Mouse (Mus musculus) lung, postnatal 0 days (tissue): ENCODE data around the gene Bola1. TPM values are rescaled to one million over a fixed set of nuclear protein-coding genes. Genes with fewer than 3 reads are reported as not detected.
"Not testable (repeated sequence)": the region's sequence is repeated elsewhere in the genome, so short reads cannot be mapped to it uniquely, and the experiment has no call there.

Experiments used
- ATAC-seq: fragments of 200-750 bp; cut with Nextera tagmentation; 2 replicates; pipeline ENCODE4 v1.8.0; 2017; ENCODE audit warnings: moderate library complexity
- DNase-seq: peaks from one replicate; pipeline ENCODE4 v3.0.0-alpha.2; 2016; ENCODE audit warnings: low spot score
- H3K27ac ChIP-seq: fragments of 300-500 bp; sonication (generic); 2 replicates; pipeline ENCODE4 v1.5.1; 2014; ENCODE audit warnings: antibody characterized with exemption, mild to moderate bottlenecking, low read length, mixed read lengths
- H3K27me3 ChIP-seq: fragments of 300-500 bp; sonication (generic); replicated peaks from 2 replicates; pipeline ENCODE4 v1.6.1; 2014; ENCODE audit warnings: low read length, mixed read lengths; ENCODE audit not compliant: insufficient read depth
- H3K36me3 ChIP-seq: fragments of 300-500 bp; sonication (generic); 2 replicates; pipeline ENCODE4 v1.6.1; 2014; ENCODE audit warnings: low read length, mixed read lengths; ENCODE audit not compliant: insufficient read depth
- H3K4me1 ChIP-seq: fragments of 300-500 bp; sonication (generic); 2 replicates; pipeline ENCODE4 v1.6.1; 2014; ENCODE audit warnings: antibody characterized with exemption, low read depth, low read length, mixed read lengths; ENCODE audit not compliant: insufficient read depth
- H3K4me2 ChIP-seq: fragments of 300-500 bp; sonication (generic); replicated peaks from 2 replicates; pipeline ENCODE4 v1.6.1; 2014; ENCODE audit warnings: low read depth, mild to moderate bottlenecking, low read length, moderate library complexity, mixed read lengths
- H3K4me3 ChIP-seq: fragments of 300-500 bp; sonication (generic); 2 replicates; pipeline ENCODE4 v1.5.1; 2014; ENCODE audit warnings: low read depth, low read length
- H3K9ac ChIP-seq: fragments of 300-500 bp; sonication (generic); replicated peaks from 2 replicates; pipeline ENCODE4 v1.6.1; 2014; ENCODE audit warnings: low read depth, mild to moderate bottlenecking
- H3K9me3 ChIP-seq: fragments of 300-500 bp; sonication (generic); 2 replicates; pipeline ENCODE4 v1.6.1; 2016; ENCODE audit warnings: low read length, mixed read lengths
- CTCF ChIP-seq: IDR thresholded peaks from 2 replicates; pipeline ENCODE4 v1.5.1; 2016; ENCODE audit warnings: antibody characterized with exemption, mild to moderate bottlenecking
- EP300 ChIP-seq: IDR thresholded peaks from 2 replicates; pipeline ENCODE4 v1.6.1; 2016; ENCODE audit warnings: antibody characterized with exemption, mild to moderate bottlenecking, control low read depth
- WGBS: fragments of 180-500 bp; shearing (Covaris S2); extraction: QIAGEN DNeasy Blood & Tissue Kit; methylation state at CpG from one replicate; pipeline ENCODE4 v1.1.7; 2014; 5-methylcytosine and 5-hydroxymethylcytosine counted together
- polyA plus RNA-seq: library from polyadenylated mRNA; unstranded; fragments of >200 nt; fragmentation: Nextera tagmentation; extraction: Ambion mirVana; gene quantifications from 2 replicates; pipeline ENCODE4 v1.2.1, GENCODE M21; 2015

Bola1 gene
- polyA plus RNA-seq, 1 experiment from 2014 or later = 50.1 TPM

- H3K4me3 ChIP-seq = peak within 1 kb of the TSS; percentile 64
- peak within 1 kb of the TSS; percentile 98 for H3K27ac ChIP-seq
- DNase-seq (peak; percentile 98), ATAC-seq (peak; percentile 93)
- TF ChIP-seq EP300 = no peak; the same call in none of the 2 replicates
- 0 out of 2 replicates have a peak, but pooled peaks have one; percentile 20 for TF ChIP-seq CTCF
- no peaks in the 10 kb centered on the region for H3K9me3 ChIP-seq
- H3K27me3 ChIP-seq = no peaks in the 10 kb centered on the region
- no peaks in the 10 kb centered on the region for H3K36me3 ChIP-seq
- whole genome bisulfite sequencing = 1% methylated on average over 43 of the region's 43 CpGs
- H3K4me2 ChIP-seq = peak within 1 kb of the TSS; percentile 74
- H3K4me1 ChIP-seq = peaks cover 9% of the 10 kb centered on the region; the same call in 1 of the 2 replicates
- H3K9ac ChIP-seq = peak within 1 kb of the TSS; percentile 89
Observed at GRCm38 (mm10) chr3:96220765-96221639, 1.5 kb upstream of the Bola1 start, which contains the start of the genes Hist2h2ac and Hist2h2be. Gene Hist2h2ac, minus strand, starts transcription at chr3:96220880. Gene Hist2h2be, plus strand, starts transcription at chr3:96221119.

- peak; percentile 9 for ATAC-seq
- not testable (repeated sequence) for H3K27me3 ChIP-seq, DNase-seq, H3K36me3 ChIP-seq, H3K9me3 ChIP-seq, H3K4me1 ChIP-seq
- peak overlapping the region; percentile 89 for H3K9ac ChIP-seq
- H3K27ac ChIP-seq = peak overlapping the region; percentile 98
- H3K4me2 ChIP-seq = peak overlapping the region; percentile 74
- 1% methylated on average over 23 of the region's 47 CpGs for WGBS
- peak; percentile 6; the same call in 1 of the 2 replicates for TF ChIP-seq CTCF
- peak overlapping the region; percentile 64 for H3K4me3 ChIP-seq
Observed at GRCm38 (mm10) chr3:96220131-96220764, 739 bp upstream of the Bola1 start.

DNA sequence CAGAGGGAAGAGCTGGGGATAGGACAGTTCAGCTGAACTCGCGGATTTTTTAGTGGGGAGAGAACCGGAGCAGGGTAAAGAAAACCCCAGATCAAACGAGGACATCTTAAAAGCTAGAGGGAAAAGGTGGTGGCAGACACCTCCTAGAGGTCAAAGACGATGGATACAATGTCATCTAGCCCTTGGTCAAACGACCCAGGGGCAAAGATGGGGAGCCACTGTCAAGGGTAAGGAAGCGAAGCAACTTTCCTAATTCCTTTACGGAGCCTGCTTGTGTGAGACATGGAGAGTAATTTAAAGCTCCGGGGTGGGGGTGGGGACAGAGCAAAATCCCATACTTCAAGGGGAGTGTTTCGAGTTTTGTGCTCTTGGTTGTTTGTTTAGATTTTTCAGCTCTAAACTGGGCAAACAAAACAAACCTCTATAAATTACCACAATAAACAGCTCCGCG, 293 bp downstream of the Bola1 start:
- TF ChIP-seq EP300 = no peak
- peak; percentile 37 for TF ChIP-seq CTCF
- H3K9me3 ChIP-seq = no peaks in the 10 kb centered on the region
- H3K4me3 ChIP-seq = peak overlapping the region; percentile 64
- peak; percentile 50 for DNase-seq
- peaks cover 9% of the 10 kb centered on the region; the same call in 1 of the 2 replicates for H3K4me1 ChIP-seq
- no peaks in the 10 kb centered on the region for H3K36me3 ChIP-seq
- 0 out of 2 replicates have a peak, but pooled peaks have one; percentile 0 for ATAC-seq
- under 1% methylated on average over 12 of the region's 12 CpGs for WGBS
- H3K9ac ChIP-seq = peak overlapping the region; percentile 35
- peak overlapping the region; percentile 74 for H3K4me2 ChIP-seq
- H3K27ac ChIP-seq = peak overlapping the region; percentile 98
- no peaks in the 10 kb centered on the region for H3K27me3 ChIP-seq

GRCm38 (mm10) chr3:96209242-96209641, 10.3 kb downstream of the Bola1 start:
- ATAC-seq (no peak), DNase-seq (no peak)
- Histone ChIP-seq H3K4me3 (no peak overlapping the region), H3K27ac (no peak overlapping the region), H3K27me3 (no peaks in the 10 kb centered on the region), H3K9ac (no peak overlapping the region), H3K9me3 (no peaks in the 10 kb centered on the region), H3K4me2 (no peak overlapping the region), H3K36me3 (no peaks in the 10 kb centered on the region), H3K4me1 (no peaks in the 10 kb centered on the region)
- TF ChIP-seq EP300 = no peak
- peak; percentile 55 for TF ChIP-seq CTCF
- 23% methylated on average over 15 of the region's 15 CpGs for WGBS

DNA sequence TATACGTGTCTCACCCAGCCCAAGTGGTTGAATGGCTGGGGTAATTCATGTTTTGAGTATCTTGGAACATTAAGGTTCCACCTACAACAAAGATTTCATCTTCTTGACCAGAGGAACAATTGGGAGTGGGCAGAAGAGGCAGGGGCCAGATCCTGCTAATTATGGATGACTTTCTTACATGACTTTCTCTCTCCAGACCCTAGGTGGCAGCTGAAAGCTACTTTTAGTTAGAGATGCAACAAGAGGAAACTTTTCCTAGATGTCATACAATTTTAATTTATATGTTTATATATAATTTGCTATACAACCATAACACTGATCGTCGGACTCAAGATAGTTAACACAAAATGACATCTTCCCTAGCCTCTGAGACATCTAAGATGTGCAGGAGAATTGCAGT, 11.7 kb downstream of the Bola1 start:
- H3K4me1 ChIP-seq = no peaks in the 10 kb centered on the region
- H3K4me3 ChIP-seq = no peak overlapping the region
- DNase-seq = no peak
- no peak overlapping the region for H3K9ac ChIP-seq
- TF ChIP-seq CTCF = peak; percentile 32
- no peak for TF ChIP-seq EP300
- no peak overlapping the region for H3K27ac ChIP-seq
- ATAC-seq = no peak
- no peaks in the 10 kb centered on the region for H3K9me3 ChIP-seq
- H3K36me3 ChIP-seq = no peaks in the 10 kb centered on the region
- H3K27me3 ChIP-seq = no peaks in the 10 kb centered on the region
- H3K4me2 ChIP-seq = no peak overlapping the region
- 61% methylated on average over 3 of the region's 3 CpGs for WGBS

GRCm38 (mm10) chr3:96199731-96200130, 19.8 kb downstream of the Bola1 start:
- Histone ChIP-seq H3K9me3 (no peaks in the 10 kb centered on the region), H3K4me1 (peaks cover 12% of the 10 kb centered on the region; the same call in 1 of the 2 replicates), H3K9ac (no peak overlapping the region), H3K4me3 (no peak overlapping the region), H3K36me3 (no peaks in the 10 kb centered on the region), H3K27ac (no peak overlapping the region), H3K27me3 (no peaks in the 10 kb centered on the region), H3K4me2 (no peak overlapping the region)
- WGBS = 37% methylated on average over 2 of the region's 2 CpGs
- ATAC-seq (no peak), DNase-seq (no peak)
- TF ChIP-seq CTCF (no peak), EP300 (no peak)

DNA sequence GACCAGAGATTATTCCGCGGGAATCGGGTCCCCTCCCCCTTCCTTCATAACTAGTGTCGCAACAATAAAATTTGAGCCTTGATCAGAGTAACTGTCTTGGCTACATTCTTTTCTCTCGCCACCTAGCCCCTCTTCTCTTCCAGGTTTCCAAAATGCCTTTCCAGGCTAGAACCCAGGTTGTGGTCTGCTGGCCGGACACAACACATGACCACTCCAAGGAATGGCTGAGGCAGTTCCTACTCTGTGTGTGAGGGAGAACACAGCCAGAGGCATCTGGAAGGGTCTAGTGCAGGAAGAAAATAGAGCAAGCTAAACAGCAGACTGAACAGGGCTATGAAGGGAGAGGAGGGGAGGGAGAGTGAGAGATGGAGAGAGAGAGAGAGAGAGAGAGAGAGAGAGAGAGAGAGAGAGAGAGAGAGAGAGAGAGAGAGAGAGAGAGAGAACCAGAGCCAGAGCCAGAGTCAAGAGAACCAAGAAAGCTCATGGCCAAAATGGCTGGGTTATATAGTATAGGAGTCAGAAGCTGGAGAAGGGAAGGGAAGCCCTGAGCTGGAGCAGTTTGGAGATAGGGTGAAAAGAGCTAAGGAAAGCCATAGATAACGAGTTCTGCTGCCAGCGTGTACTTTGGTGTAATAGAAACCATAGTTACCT, 20.8 kb downstream of the Bola1 start:
- H3K9ac ChIP-seq, H3K27me3 ChIP-seq, H3K9me3 ChIP-seq, ATAC-seq, DNase-seq, H3K4me2 ChIP-seq, H3K36me3 ChIP-seq, H3K4me3 ChIP-seq, H3K27ac ChIP-seq: not testable (repeated sequence)
- peaks cover 12% of the 10 kb centered on the region; the same call in 1 of the 2 replicates for H3K4me1 ChIP-seq
- 25% methylated on average over 7 of the region's 8 CpGs for WGBS
